Mouse (Mus musculus) myocyte (in vitro differentiated cells): ENCODE data around the gene Mus81. TPM values are rescaled to one million over a fixed set of nuclear protein-coding genes. Genes with fewer than 3 reads are reported as not detected.

ENCODE experiments used
- H3K27me3 ChIP-seq: one replicate; pipeline ENCODE4 v1.6.1; 2011; ENCODE audit not compliant: control insufficient read depth, insufficient read depth, insufficient read length
- H3K36me3 ChIP-seq: one replicate; pipeline ENCODE4 v1.6.1; 2011; ENCODE audit not compliant: control insufficient read depth, insufficient read depth
- H3K4me2 ChIP-seq: one replicate; pipeline ENCODE4 v1.6.1; 2011; ENCODE audit warnings: low read depth, control low read depth
- H3K4me3 ChIP-seq: one replicate; pipeline ENCODE4 v1.5.1; 2011; ENCODE audit warnings: mild to moderate bottlenecking, control low read depth, moderate library complexity
- H3K79me2 ChIP-seq: one replicate; pipeline ENCODE4 v1.6.1; 2011; ENCODE audit not compliant: control insufficient read depth, insufficient read depth
- H3ac ChIP-seq: one replicate; pipeline ENCODE4 v1.6.1; 2011; ENCODE audit not compliant: control insufficient read depth, insufficient read length
- CEBPB ChIP-seq: IDR thresholded peaks from 2 replicates; pipeline ENCODE4 v1.6.1; 2011; ENCODE audit warnings: mild to moderate bottlenecking, moderate library complexity; ENCODE audit not compliant: poor library complexity, insufficient read depth, severe bottlenecking
- E2F4 ChIP-seq: IDR thresholded peaks from one replicate; pipeline ENCODE4 v1.6.1; 2011; ENCODE audit warnings: mild to moderate bottlenecking, control low read depth, moderate library complexity; ENCODE audit not compliant: insufficient read depth
- MAX ChIP-seq: IDR thresholded peaks from one replicate; pipeline ENCODE4 v1.6.1; 2011; ENCODE audit warnings: low read depth, mild to moderate bottlenecking, control low read depth
- MYOD1 ChIP-seq, 3 experiments: IDR thresholded peaks; one replicate each; pipeline ENCODE4 v1.6.1; 2011; ENCODE audit warnings: control low read depth in 2 of 3, low read depth in 2 of 3, mild to moderate bottlenecking in 2 of 3, moderate library complexity in 1 of 3; ENCODE audit not compliant: insufficient read length in 2 of 3, control insufficient read depth in 1 of 3
- MYOG ChIP-seq, 3 experiments: IDR thresholded peaks; one replicate each; pipeline ENCODE4 v1.6.1; 2011; ENCODE audit warnings: control low read depth in 2 of 3, low read depth in 2 of 3, mild to moderate bottlenecking in 2 of 3; ENCODE audit not compliant: insufficient read length in 2 of 3, control insufficient read depth in 1 of 3, insufficient read depth in 1 of 3
- POLR2A ChIP-seq: IDR thresholded peaks from one replicate; pipeline ENCODE4 v1.6.1; 2011; ENCODE audit warnings: low read depth, mild to moderate bottlenecking, control low read depth, moderate library complexity; ENCODE audit not compliant: insufficient read length
- POLR2AphosphoS2 ChIP-seq: IDR thresholded peaks from one replicate; pipeline ENCODE4 v1.6.1; 2011; ENCODE audit warnings: low read depth, control low read depth; ENCODE audit not compliant: insufficient read length
- REST ChIP-seq: IDR thresholded peaks from one replicate; pipeline ENCODE4 v1.6.1; 2011; ENCODE audit warnings: mild to moderate bottlenecking, control low read depth, moderate library complexity; ENCODE audit not compliant: insufficient read depth, insufficient read length
- SRF ChIP-seq: IDR thresholded peaks from one replicate; pipeline ENCODE4 v1.6.1; 2011; ENCODE audit warnings: low read depth; ENCODE audit not compliant: control insufficient read depth, insufficient read length
- TCF12 ChIP-seq: IDR thresholded peaks from one replicate; pipeline ENCODE4 v1.6.1; 2011; ENCODE audit warnings: mild to moderate bottlenecking, control low read depth; ENCODE audit not compliant: poor library complexity, insufficient read depth, severe bottlenecking
- TCF3 ChIP-seq: IDR thresholded peaks from one replicate; pipeline ENCODE4 v1.6.1; 2011; ENCODE audit warnings: low read depth, control low read depth; ENCODE audit not compliant: insufficient read length
- USF1 ChIP-seq: IDR thresholded peaks from one replicate; pipeline ENCODE4 v1.6.1; 2011; ENCODE audit warnings: low read depth, mild to moderate bottlenecking, control low read depth, moderate library complexity
- polyA plus RNA-seq: library from polyadenylated mRNA; unstranded; fragments of >200 nt; fragmentation: generic; extraction: Trizol; gene quantifications from one replicate; pipeline ENCODE4 v1.2.1, GENCODE M21; 2012; ENCODE audit warnings: missing spikeins

Mus81 gene
- polyA plus RNA-seq, 1 experiment, result 66.4 TPM

- Histone ChIP-seq H3K4me2 (peak overlapping the region; percentile 96), H3K79me2 (peaks cover 42% of the 10 kb centered on the region), H3ac (no peak overlapping the region), H3K36me3 (peaks cover 5% of the 10 kb centered on the region), H3K4me3 (no peak overlapping the region), H3K27me3 (no peaks in the 10 kb centered on the region)
- TF ChIP-seq USF1, result no peak
- no peak for TF ChIP-seq TCF3
- TF ChIP-seq TCF12, result no peak
- no peak for TF ChIP-seq SRF
- no peak for TF ChIP-seq MYOD1 (IDR thresholded peaks at IDR 0.05; ENCODE audit: control insufficient read depth in 1 of 3, insufficient read length in 2 of 3, low read depth in 2 of 3)
- TF ChIP-seq CEBPB, result no peak
- TF ChIP-seq MAX, result no peak
- TF ChIP-seq MYOG (IDR thresholded peaks at IDR 0.05; ENCODE audit: control insufficient read depth in 1 of 3, insufficient read depth in 1 of 3, insufficient read length in 2 of 3, low read depth in 2 of 3), result no peak
- TF ChIP-seq POLR2A, result no peak
- TF ChIP-seq E2F4, result no peak
- no peak for TF ChIP-seq POLR2AphosphoS2
- TF ChIP-seq REST, result no peak
Observed at GRCm38 (mm10) chr19:5459019-5459418, 29.2 kb downstream of the Mus81 start.

- Histone ChIP-seq H3K4me2 (peak within 1 kb of the TSS; percentile 93), H3K27me3 (no peaks in the 10 kb centered on the region), H3K4me3 (peak within 1 kb of the TSS; percentile 48), H3K36me3 (peaks cover 7% of the 10 kb centered on the region), H3K79me2 (peaks cover 51% of the 10 kb centered on the region), H3ac (peak within 1 kb of the TSS; percentile 63)
- TF ChIP-seq REST (no peak), E2F4 (no peak), CEBPB (no peak), MAX (no peak), MYOD1 (IDR thresholded peaks at IDR 0.05; ENCODE audit: control insufficient read depth in 1 of 3, insufficient read length in 2 of 3, low read depth in 2 of 3) (no peak), MYOG (IDR thresholded peaks at IDR 0.05; ENCODE audit: control insufficient read depth in 1 of 3, insufficient read depth in 1 of 3, insufficient read length in 2 of 3, low read depth in 2 of 3) (no peak), TCF3 (no peak), SRF (no peak), TCF12 (no peak), USF1 (no peak), POLR2AphosphoS2 (no peak), POLR2A (no peak)
Observed at GRCm38 (mm10) chr19:5457746-5458442, 30.3 kb downstream of the Mus81 start, which contains the start of gene Ccdc85b. Gene Ccdc85b, minus strand, starts transcription at chr19:5457894.

GRCm38 (mm10) chr19:5456922-5457745 lies 31.1 kb downstream of the Mus81 start:
- Histone ChIP-seq H3K36me3 (peaks cover 6% of the 10 kb centered on the region), H3K4me3 (peak overlapping the region; percentile 48), H3K79me2 (peaks cover 57% of the 10 kb centered on the region), H3ac (peak overlapping the region; percentile 63), H3K4me2 (peak overlapping the region; percentile 93), H3K27me3 (no peaks in the 10 kb centered on the region)
- no peak for TF ChIP-seq CEBPB
- TF ChIP-seq MAX, result no peak
- TF ChIP-seq REST, result no peak
- TF ChIP-seq MYOD1 (IDR thresholded peaks at IDR 0.05; ENCODE audit: control insufficient read depth in 1 of 3, insufficient read length in 2 of 3, low read depth in 2 of 3), result peak in 1 of 3 experiments; percentile 31
- TF ChIP-seq POLR2A, result peak; percentile 92
- no peak for TF ChIP-seq TCF12
- peak in 1 of 3 experiments; percentile 35 for TF ChIP-seq MYOG (IDR thresholded peaks at IDR 0.05; ENCODE audit: control insufficient read depth in 1 of 3, insufficient read depth in 1 of 3, insufficient read length in 2 of 3, low read depth in 2 of 3)
- TF ChIP-seq USF1, result no peak
- TF ChIP-seq E2F4, result no peak
- TF ChIP-seq POLR2AphosphoS2, result peak; percentile 76
- TF ChIP-seq SRF, result peak; percentile 42
- no peak for TF ChIP-seq TCF3

GRCm38 (mm10) chr19:5456241-5456921 lies 31.8 kb downstream of the Mus81 start:
- Histone ChIP-seq H3K4me3 (peak overlapping the region; percentile 48), H3K27me3 (no peaks in the 10 kb centered on the region), H3K4me2 (peak overlapping the region; percentile 93), H3K36me3 (peaks cover 6% of the 10 kb centered on the region), H3ac (peak overlapping the region; percentile 63), H3K79me2 (peaks cover 57% of the 10 kb centered on the region)
- TF ChIP-seq POLR2AphosphoS2, result peak; percentile 10
- no peak for TF ChIP-seq SRF
